ENCODE assay signal across 17 mouse cellular contexts in the genomic region with DNA sequence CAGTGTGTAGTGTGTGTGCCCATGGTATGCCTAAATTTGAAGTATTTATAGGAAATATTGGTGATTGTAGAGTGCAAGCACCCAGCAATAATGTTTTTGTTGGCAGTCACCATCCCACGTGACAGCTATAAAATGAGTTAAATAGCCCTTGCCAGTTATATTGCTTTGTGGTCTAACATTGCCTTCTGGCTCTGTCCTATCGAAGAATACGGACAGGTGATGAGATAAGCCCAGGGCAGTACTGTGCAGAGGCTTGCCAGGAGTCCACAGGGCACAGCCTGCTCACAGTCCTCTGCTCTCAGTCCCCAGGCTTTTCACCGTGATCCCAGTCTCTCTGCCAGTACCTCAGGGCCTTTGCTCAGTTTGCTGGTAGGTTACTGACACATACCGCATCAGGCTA.
DNase-seq lines count a peak whose midpoint lies in the region; ATAC-seq and TF ChIP-seq lines count a peak whose summit lies in the region.
"Had no signal": no experiment of that assay in that cellular context is flagged by ENCODE, and none has a peak within 500 bp of the region (broad histone marks: within the 10 kb centered on the region; RNA-seq: fewer than 3 reads in every experiment).

No protein-coding gene starts in this region.

- H3K27me3 ChIP-seq in thymus, adult 2 months (ENCODE audit: control insufficient read depth, insufficient read depth, low read length) = no peaks in the 10 kb centered on the region
- H3K27me3 ChIP-seq in hindbrain, embryonic 14.5 days (ENCODE audit: control insufficient read depth, insufficient read depth, low read length) = no peaks in the 10 kb centered on the region
- H3K27me3 ChIP-seq: embryonic facial prominence, embryonic 12.5 days; forebrain, embryonic 15.5 days; heart, embryonic 13.5 days; hindbrain, embryonic 12.5 days had no signal

- WGBS in thymus, adult 2 months = 80% methylated on average over 5 of the region's 5 CpGs
- 91% methylated on average over 5 of the region's 5 CpGs for WGBS in hindbrain, embryonic 14.5 days

- DNase-seq in cerebellum, postnatal 10 days = peak; percentile 24 to 39
- DNase-seq in cerebellum, adult 11-12 months = no peak
- peak; percentile 12 for DNase-seq in thymus, postnatal 4 days
- DNase-seq in thymus, postnatal 25 days = no peak
- no peak for DNase-seq in thymus, adult 2 months
- no peak for DNase-seq in layer of hippocampus, adult 9-10 months (ENCODE audit: low spot score)
- no peak for DNase-seq in hindbrain, embryonic 14.5 days (ENCODE audit: low spot score)
- DNase-seq: adrenal gland, postnatal 10 days; B cell, adult 2 months; gastrocnemius, postnatal 36 days; heart, adult 11 months; heart, postnatal 36 days had no signal

- H3K4me3 ChIP-seq in thymus, adult 2 months (ENCODE audit: control insufficient read depth, insufficient read depth, low read length) = no peak overlapping the region
- H3K4me3 ChIP-seq in hindbrain, embryonic 14.5 days (replicated peaks; ENCODE audit: low read length) = no peak overlapping the region
- H3K4me3 ChIP-seq: embryonic facial prominence, embryonic 12.5 days; forebrain, embryonic 15.5 days; heart, embryonic 13.5 days; hindbrain, embryonic 12.5 days had no signal

- no peak for TF ChIP-seq POLR2A in thymus, adult 2 months (IDR thresholded peaks at IDR 0.05; ENCODE audit: control insufficient read depth, extremely low read depth, insufficient read depth, low read length, poor library complexity)

- H3K9me3 ChIP-seq in hindbrain, embryonic 14.5 days (ENCODE audit: control insufficient read depth, low read length) = no peaks in the 10 kb centered on the region
- H3K9me3 ChIP-seq: embryonic facial prominence, embryonic 12.5 days; forebrain, embryonic 15.5 days; heart, embryonic 13.5 days; hindbrain, embryonic 12.5 days had no signal

- H3K4me1 ChIP-seq in thymus, adult 2 months (replicated peaks; ENCODE audit: control insufficient read depth, insufficient read depth, low read length) = peaks cover 4% of the 10 kb centered on the region
- peaks cover 3% of the 10 kb centered on the region; the same call in 1 of the 2 replicates for H3K4me1 ChIP-seq in hindbrain, embryonic 14.5 days (replicated peaks; ENCODE audit: control insufficient read depth, insufficient read depth, low read length)

- H3K4me2 ChIP-seq in hindbrain, embryonic 14.5 days (replicated peaks) = no peak overlapping the region
- H3K4me2 ChIP-seq: embryonic facial prominence, embryonic 12.5 days; forebrain, embryonic 15.5 days; heart, embryonic 13.5 days; hindbrain, embryonic 12.5 days had no signal

- H3K9ac ChIP-seq in hindbrain, embryonic 14.5 days = no peak overlapping the region
- H3K9ac ChIP-seq: embryonic facial prominence, embryonic 12.5 days; forebrain, embryonic 15.5 days; heart, embryonic 13.5 days; hindbrain, embryonic 12.5 days had no signal

- no peak for TF ChIP-seq CTCF in thymus, adult 2 months (IDR thresholded peaks at IDR 0.05; ENCODE audit: borderline replicate concordance, control insufficient read depth, extremely low read depth, insufficient read depth, low read length, poor library complexity)

- H3K27ac ChIP-seq in thymus, adult 2 months (ENCODE audit: control insufficient read depth, insufficient read depth, low read length) = no peak overlapping the region
- no peak overlapping the region for H3K27ac ChIP-seq in hindbrain, embryonic 14.5 days
- H3K27ac ChIP-seq: embryonic facial prominence, embryonic 12.5 days; forebrain, embryonic 15.5 days; heart, embryonic 13.5 days; hindbrain, embryonic 12.5 days had no signal

- ATAC-seq in megakaryocyte progenitor cell, adult 5-6 weeks (replicated peaks; ENCODE audit: poor library complexity) = peak; percentile 21
- no peak for ATAC-seq in hindbrain, embryonic 14.5 days (ENCODE audit: low FRiP score)
- ATAC-seq: forebrain, embryonic 15.5 days had no signal

- no peaks in the 10 kb centered on the region for H3K36me3 ChIP-seq in thymus, adult 2 months (ENCODE audit: control insufficient read depth, insufficient read depth, low read length)
- 0 out of 2 replicates have a peak, but pooled peaks cover 3% of the 10 kb centered on the region for H3K36me3 ChIP-seq in hindbrain, embryonic 14.5 days (replicated peaks; ENCODE audit: control insufficient read depth, insufficient read depth)

Comparison
In these comparisons a context has a peak if more than half of its experiments do, and no peak if none do; other contexts are left out.
1. DNase-seq: peak in cerebellum, postnatal 10 days (2 of 2) and thymus, postnatal 4 days (single experiment); none in cerebellum, adult 11-12 months (single experiment), thymus, postnatal 25 days (single experiment), thymus, adult 2 months (single experiment), layer of hippocampus, adult 9-10 months (single experiment) and hindbrain, embryonic 14.5 days (single experiment).